Mouse (Mus musculus): ENCODE measurements at regions not wholly inside any gene's neighbourhood (a gene's known extent, or its start where the extent isn't known, plus 50 kb on each side); places are given as distances from the start of the nearest gene placed in this dataset.

DNA sequence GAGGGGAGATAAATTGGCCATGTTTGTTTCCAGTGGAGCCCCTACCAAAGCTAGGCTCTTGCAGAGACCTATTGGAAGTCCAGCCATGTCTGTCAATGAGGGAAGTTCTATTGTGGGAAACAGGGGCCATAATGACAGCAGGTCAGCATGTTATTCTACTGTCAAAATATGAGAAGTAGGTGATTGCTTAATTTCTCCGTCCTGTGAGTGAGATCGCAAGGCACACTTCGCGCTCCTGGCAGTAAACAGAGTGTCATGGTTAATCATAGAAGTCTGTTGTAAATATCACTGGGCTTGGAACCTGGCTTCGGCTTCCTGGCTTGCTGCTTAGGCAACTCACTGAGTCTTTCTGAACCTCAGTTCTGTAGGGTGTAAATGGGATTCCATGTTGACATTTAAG is 72.5 kb upstream of the Ccdc122 start:
- no peaks in the 10 kb centered on the region for H3K4me1 ChIP-seq (replicated peaks; ENCODE audit: control insufficient read depth, insufficient read depth, low read length)
- H3K9me3 ChIP-seq (ENCODE audit: control insufficient read depth), result no peaks in the 10 kb centered on the region
- H3K36me3 ChIP-seq (ENCODE audit: control insufficient read depth, insufficient read depth), result no peaks in the 10 kb centered on the region
- H3K4me3 ChIP-seq (ENCODE audit: low read depth, low read length), result no peak overlapping the region
- H3K9ac ChIP-seq (ENCODE audit: low read depth, low read length), result no peak overlapping the region
- H3K4me2 ChIP-seq (replicated peaks; ENCODE audit: low read depth), result no peak overlapping the region
- WGBS, result 73% methylated on average over 5 of the region's 5 CpGs
- H3K27me3 ChIP-seq (replicated peaks; ENCODE audit: control insufficient read depth, insufficient read depth, low read length), result no peaks in the 10 kb centered on the region
- no peak for TF ChIP-seq CTCF (IDR thresholded peaks at IDR 0.05; ENCODE audit: low read depth)
- no peak overlapping the region for H3K27ac ChIP-seq (ENCODE audit: low read depth, low read length)
- no peak for ATAC-seq

DNA sequence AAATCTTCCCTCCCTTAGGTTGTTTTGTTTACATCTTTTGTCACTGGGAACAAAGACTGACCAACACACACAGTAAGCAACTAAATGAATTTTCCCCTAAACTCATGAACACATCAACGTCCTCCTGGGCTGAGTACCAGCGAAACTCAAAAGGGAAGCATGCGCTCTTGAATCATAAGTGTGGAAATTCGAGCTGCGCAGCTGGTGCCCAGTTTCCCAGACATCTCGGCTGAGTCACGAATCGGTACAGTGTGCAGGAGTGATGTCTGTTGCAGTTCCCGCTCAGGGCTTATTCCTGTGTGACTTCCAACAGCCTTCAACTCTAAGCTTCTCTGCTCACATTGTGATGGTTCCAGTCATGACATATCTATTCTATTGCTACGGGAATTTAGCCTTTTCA is 77.7 kb upstream of the Ccdc122 start:
- no peak for TF ChIP-seq CTCF (IDR thresholded peaks at IDR 0.05; ENCODE audit: low read depth)
- Histone ChIP-seq H3K36me3 (ENCODE audit: control insufficient read depth, insufficient read depth) (no peaks in the 10 kb centered on the region), H3K4me3 (ENCODE audit: low read depth, low read length) (no peak overlapping the region), H3K9me3 (ENCODE audit: control insufficient read depth) (no peaks in the 10 kb centered on the region), H3K4me1 (replicated peaks; ENCODE audit: control insufficient read depth, insufficient read depth, low read length) (no peaks in the 10 kb centered on the region), H3K27me3 (replicated peaks; ENCODE audit: control insufficient read depth, insufficient read depth, low read length) (no peaks in the 10 kb centered on the region), H3K27ac (ENCODE audit: low read depth, low read length) (no peak overlapping the region), H3K9ac (ENCODE audit: low read depth, low read length) (no peak overlapping the region), H3K4me2 (replicated peaks; ENCODE audit: low read depth) (no peak overlapping the region)
- 73% methylated on average over 10 of the region's 10 CpGs for WGBS
- no peak for ATAC-seq

DNA sequence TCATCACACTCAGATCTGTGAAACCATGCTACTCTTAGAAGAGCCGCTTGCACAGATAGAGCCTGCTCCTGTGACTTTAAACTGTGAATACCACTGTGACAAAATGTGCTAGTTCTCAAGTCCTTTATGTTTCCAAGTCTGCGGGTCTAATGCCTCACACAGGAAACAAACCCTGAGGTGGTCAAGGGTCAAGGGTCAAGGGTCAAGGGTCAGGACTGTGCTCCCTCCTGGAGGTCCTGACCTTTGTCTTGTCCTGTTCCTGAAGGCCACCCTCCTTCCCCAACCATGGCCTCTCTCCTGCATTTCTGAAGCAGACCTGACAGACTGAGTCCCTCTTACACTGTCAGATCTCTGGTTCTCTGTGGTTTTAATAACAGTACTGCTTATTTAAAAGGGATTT is 79.4 kb upstream of the Ccdc122 start:
- H3K27me3 ChIP-seq (replicated peaks; ENCODE audit: control insufficient read depth, insufficient read depth, low read length), result no peaks in the 10 kb centered on the region
- no peak overlapping the region for H3K9ac ChIP-seq (ENCODE audit: low read depth, low read length)
- H3K4me3 ChIP-seq (ENCODE audit: low read depth, low read length), result no peak overlapping the region
- H3K4me2 ChIP-seq (replicated peaks; ENCODE audit: low read depth), result no peak overlapping the region
- 80% methylated on average over 2 of the region's 2 CpGs for WGBS
- H3K27ac ChIP-seq (ENCODE audit: low read depth, low read length), result no peak overlapping the region
- no peak for ATAC-seq
- no peaks in the 10 kb centered on the region for H3K9me3 ChIP-seq (ENCODE audit: control insufficient read depth)
- H3K36me3 ChIP-seq (ENCODE audit: control insufficient read depth, insufficient read depth), result no peaks in the 10 kb centered on the region
- no peak for TF ChIP-seq CTCF (IDR thresholded peaks at IDR 0.05; ENCODE audit: low read depth)
- H3K4me1 ChIP-seq (replicated peaks; ENCODE audit: control insufficient read depth, insufficient read depth, low read length), result no peaks in the 10 kb centered on the region

DNA sequence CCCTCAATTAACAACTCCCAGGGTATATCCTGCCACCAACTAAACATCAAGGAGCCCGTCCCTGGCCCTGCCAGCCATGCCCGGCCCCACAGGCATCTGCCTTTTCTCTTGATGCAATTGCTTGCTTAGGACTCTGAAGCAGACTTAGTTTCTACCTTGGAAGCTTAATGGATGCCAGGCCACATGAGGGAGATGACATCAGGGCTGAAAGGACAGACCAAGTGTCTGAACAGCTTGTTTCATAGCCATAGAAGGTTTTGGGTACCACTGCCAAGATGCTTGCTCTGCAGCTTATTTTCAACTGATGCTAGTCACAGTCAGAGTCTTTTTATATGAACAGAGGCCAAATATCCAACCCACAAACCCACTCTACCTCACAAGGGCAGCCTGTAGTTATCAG is 83.4 kb upstream of the Ccdc122 start:
- Histone ChIP-seq H3K36me3 (ENCODE audit: control insufficient read depth, insufficient read depth) (no peaks in the 10 kb centered on the region), H3K4me3 (ENCODE audit: low read depth, low read length) (no peak overlapping the region), H3K9me3 (ENCODE audit: control insufficient read depth) (no peaks in the 10 kb centered on the region), H3K27ac (ENCODE audit: low read depth, low read length) (no peak overlapping the region), H3K4me2 (replicated peaks; ENCODE audit: low read depth) (no peak overlapping the region), H3K9ac (ENCODE audit: low read depth, low read length) (no peak overlapping the region), H3K4me1 (replicated peaks; ENCODE audit: control insufficient read depth, insufficient read depth, low read length) (no peaks in the 10 kb centered on the region), H3K27me3 (replicated peaks; ENCODE audit: control insufficient read depth, insufficient read depth, low read length) (no peaks in the 10 kb centered on the region)
- no peak for ATAC-seq
- WGBS, result 93% methylated on average over 2 of the region's 2 CpGs
- no peak for TF ChIP-seq CTCF (IDR thresholded peaks at IDR 0.05; ENCODE audit: low read depth)

DNA sequence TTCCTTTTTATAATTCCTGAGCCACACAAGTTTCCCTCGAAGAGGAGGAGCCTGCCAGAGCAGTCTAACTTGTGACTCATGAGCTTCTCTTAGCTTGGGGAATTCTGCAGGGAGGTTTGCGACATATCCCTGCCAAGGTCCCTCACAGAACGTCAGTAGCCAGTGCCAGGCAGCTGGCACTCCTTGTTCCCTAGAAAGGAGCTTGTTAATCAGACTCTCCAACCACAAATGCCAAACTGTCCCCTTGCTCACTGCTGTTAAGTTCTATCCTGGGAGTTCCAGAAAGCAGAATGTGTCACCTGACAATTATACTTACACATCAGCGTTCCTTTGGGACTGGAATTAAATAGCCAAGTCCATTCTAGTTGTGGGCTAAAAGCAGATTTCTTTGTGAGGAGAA is 85.1 kb upstream of the Ccdc122 start:
- WGBS, result 37% methylated on average over 4 of the region's 4 CpGs
- Histone ChIP-seq H3K9me3 (ENCODE audit: control insufficient read depth) (no peaks in the 10 kb centered on the region), H3K4me2 (replicated peaks; ENCODE audit: low read depth) (no peak overlapping the region), H3K27me3 (replicated peaks; ENCODE audit: control insufficient read depth, insufficient read depth, low read length) (no peaks in the 10 kb centered on the region), H3K4me1 (replicated peaks; ENCODE audit: control insufficient read depth, insufficient read depth, low read length) (no peaks in the 10 kb centered on the region), H3K4me3 (ENCODE audit: low read depth, low read length) (no peak overlapping the region), H3K27ac (ENCODE audit: low read depth, low read length) (no peak overlapping the region), H3K36me3 (ENCODE audit: control insufficient read depth, insufficient read depth) (no peaks in the 10 kb centered on the region), H3K9ac (ENCODE audit: low read depth, low read length) (no peak overlapping the region)
- no peak for ATAC-seq
- TF ChIP-seq CTCF (IDR thresholded peaks at IDR 0.05; ENCODE audit: low read depth), result no peak

DNA sequence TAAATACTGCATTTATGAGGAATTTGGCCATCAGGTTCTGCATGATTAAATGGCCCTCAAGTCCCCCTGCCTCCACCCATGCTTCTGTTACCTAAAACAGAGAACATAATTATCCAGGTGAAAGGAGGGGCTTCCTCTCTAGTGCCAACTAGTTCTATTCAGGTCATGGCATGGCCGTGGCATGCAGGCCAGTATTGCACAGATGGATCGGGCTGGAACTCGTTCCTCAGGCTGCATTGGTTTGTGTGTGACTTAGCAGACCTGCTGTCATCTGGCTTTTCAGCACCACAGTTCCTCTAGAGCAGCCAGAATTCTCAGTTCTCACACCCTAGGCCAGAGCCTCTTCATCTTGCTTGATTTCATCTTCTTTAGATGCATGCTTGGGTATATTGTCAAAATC is 87.2 kb upstream of the Ccdc122 start:
- Histone ChIP-seq H3K36me3 (ENCODE audit: control insufficient read depth, insufficient read depth) (no peaks in the 10 kb centered on the region), H3K4me2 (replicated peaks; ENCODE audit: low read depth) (no peak overlapping the region), H3K27ac (ENCODE audit: low read depth, low read length) (no peak overlapping the region), H3K9me3 (ENCODE audit: control insufficient read depth) (no peaks in the 10 kb centered on the region), H3K4me3 (ENCODE audit: low read depth, low read length) (no peak overlapping the region), H3K4me1 (replicated peaks; ENCODE audit: control insufficient read depth, insufficient read depth, low read length) (no peaks in the 10 kb centered on the region), H3K27me3 (replicated peaks; ENCODE audit: control insufficient read depth, insufficient read depth, low read length) (no peaks in the 10 kb centered on the region), H3K9ac (ENCODE audit: low read depth, low read length) (no peak overlapping the region)
- ATAC-seq, result no peak
- TF ChIP-seq CTCF (IDR thresholded peaks at IDR 0.05; ENCODE audit: low read depth), result no peak
- 74% methylated on average over 3 of the region's 3 CpGs for WGBS

DNA sequence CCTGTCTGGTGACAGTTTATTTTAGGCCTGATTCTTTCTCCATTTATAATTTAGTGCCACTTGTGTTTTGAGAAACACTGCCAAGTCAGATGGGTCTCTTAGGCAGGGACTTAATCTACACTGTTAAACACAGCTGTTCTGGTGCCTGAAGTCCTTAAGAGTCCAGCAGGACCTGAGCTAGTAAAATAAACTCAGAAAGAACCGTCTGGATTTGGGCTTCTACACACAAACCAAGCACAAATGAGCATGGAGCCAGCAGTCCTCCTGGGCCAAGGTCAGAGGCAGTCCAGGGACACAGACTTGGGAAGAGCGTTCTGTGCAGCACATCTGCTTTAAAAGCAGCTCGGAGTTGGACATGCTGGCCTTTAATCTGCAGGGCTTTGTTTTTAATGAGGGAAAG is 87.6 kb upstream of the Ccdc122 start:
- Histone ChIP-seq H3K9me3 (ENCODE audit: control insufficient read depth) (no peaks in the 10 kb centered on the region), H3K9ac (ENCODE audit: low read depth, low read length) (no peak overlapping the region), H3K4me2 (replicated peaks; ENCODE audit: low read depth) (no peak overlapping the region), H3K27me3 (replicated peaks; ENCODE audit: control insufficient read depth, insufficient read depth, low read length) (no peaks in the 10 kb centered on the region), H3K36me3 (ENCODE audit: control insufficient read depth, insufficient read depth) (no peaks in the 10 kb centered on the region), H3K4me1 (replicated peaks; ENCODE audit: control insufficient read depth, insufficient read depth, low read length) (no peaks in the 10 kb centered on the region), H3K4me3 (ENCODE audit: low read depth, low read length) (no peak overlapping the region), H3K27ac (ENCODE audit: low read depth, low read length) (no peak overlapping the region)
- no peak for TF ChIP-seq CTCF (IDR thresholded peaks at IDR 0.05; ENCODE audit: low read depth)
- ATAC-seq, result no peak
- 41% methylated on average over 3 of the region's 3 CpGs for WGBS

Data from intestine, postnatal 0 days (tissue).